Mouse (Mus musculus) liver, embryonic 11.5 days (tissue): ENCODE results near the gene Ndufv1. TPM values are rescaled to one million over a fixed set of nuclear protein-coding genes. Genes with fewer than 3 reads are reported as not detected.

Source experiments
- ATAC-seq: fragments of 200-750 bp; cut with Nextera tagmentation; replicated peaks from 2 replicates; pipeline ENCODE4 v1.8.0; 2017; ENCODE audit warnings: moderate number of reproducible peaks, mild to moderate bottlenecking, moderate TSS enrichment, moderate library complexity; ENCODE audit not compliant: low FRiP score
- DNase-seq: peaks from one replicate; pipeline ENCODE4 v3.0.0-alpha.2; 2017; ENCODE audit warnings: low spot score
- H3K27ac ChIP-seq: fragments of 300-500 bp; sonication (generic); 2 replicates; pipeline ENCODE4 v1.5.1; 2014; ENCODE audit warnings: mild to moderate bottlenecking, low read depth, low read length, control low read depth
- H3K27me3 ChIP-seq: fragments of 300-500 bp; sonication (generic); replicated peaks from 2 replicates; pipeline ENCODE4 v1.6.1; 2014; ENCODE audit warnings: low read length, mixed read lengths; ENCODE audit not compliant: control insufficient read depth, insufficient read depth
- H3K36me3 ChIP-seq: fragments of 300-500 bp; sonication (generic); 2 replicates; pipeline ENCODE4 v1.6.1; 2014; ENCODE audit warnings: mild to moderate bottlenecking, low read length, moderate library complexity, mixed read lengths; ENCODE audit not compliant: control insufficient read depth, insufficient read depth
- H3K4me1 ChIP-seq: fragments of 300-500 bp; sonication (generic); replicated peaks from 2 replicates; pipeline ENCODE4 v1.6.1; 2014; ENCODE audit warnings: low read length, mixed read lengths; ENCODE audit not compliant: control insufficient read depth, insufficient read depth
- H3K4me2 ChIP-seq: fragments of 300-500 bp; sonication (generic); 2 replicates; pipeline ENCODE4 v1.6.1; 2014; ENCODE audit warnings: mild to moderate bottlenecking, control low read depth, moderate library complexity
- H3K4me3 ChIP-seq: fragments of 300-500 bp; sonication (generic); 2 replicates; pipeline ENCODE4 v1.5.1; 2014; ENCODE audit warnings: low read depth, low read length, control low read depth
- H3K9ac ChIP-seq: fragments of 300-500 bp; sonication (generic); 2 replicates; pipeline ENCODE4 v1.6.1; 2014; ENCODE audit warnings: low read depth, low read length, control low read depth
- H3K9me3 ChIP-seq: fragments of 300-500 bp; sonication (generic); 2 replicates; pipeline ENCODE4 v1.6.1; 2016; ENCODE audit warnings: low read length, inconsistent platforms, mixed read lengths; ENCODE audit not compliant: control insufficient read depth
- WGBS: fragments of 180-500 bp; shearing (Covaris S2); extraction: QIAGEN DNeasy Blood & Tissue Kit; methylation state at CpG from one replicate; pipeline ENCODE4 v1.1.7; 2014; 5-methylcytosine and 5-hydroxymethylcytosine counted together
- polyA plus RNA-seq: library from polyadenylated mRNA; unstranded; fragments of >200 nt; fragmentation: Nextera tagmentation; extraction: Ambion mirVana; gene quantifications from 2 replicates; pipeline ENCODE4 v1.2.1, GENCODE M21; 2014

Gene Ndufv1
- polyA plus RNA-seq, 1 experiment from 2014 or later, result 232 TPM

GRCm38 (mm10) chr19:4001752-4002151 lies 10.9 kb downstream of the Ndufv1 start:
- H3K4me3 ChIP-seq, result no peak overlapping the region
- ATAC-seq, result no peak
- 92% methylated on average over 5 of the region's 5 CpGs for WGBS
- H3K4me1 ChIP-seq, result peaks cover 13% of the 10 kb centered on the region
- H3K9me3 ChIP-seq, result no peaks in the 10 kb centered on the region
- H3K27me3 ChIP-seq, result no peaks in the 10 kb centered on the region; the same call in 1 of the 2 replicates
- 0 out of 2 replicates have a peak overlapping the region, but pooled peaks have one; percentile 97 for H3K9ac ChIP-seq
- no peak for DNase-seq
- H3K27ac ChIP-seq, result no peak overlapping the region
- H3K36me3 ChIP-seq, result peaks cover 10% of the 10 kb centered on the region
- H3K4me2 ChIP-seq, result peak overlapping the region; percentile 90

- peak; percentile 21; the same call in 1 of the 2 replicates for ATAC-seq
- no peaks in the 10 kb centered on the region; the same call in 1 of the 2 replicates for H3K27me3 ChIP-seq
- no peaks in the 10 kb centered on the region for H3K9me3 ChIP-seq
- peak overlapping the region; percentile 97 for H3K9ac ChIP-seq
- peak; percentile 54 for DNase-seq
- H3K4me2 ChIP-seq, result peak overlapping the region; percentile 90
- WGBS, result 20% methylated on average over 17 of the region's 17 CpGs
- peak overlapping the region; percentile 81 for H3K4me3 ChIP-seq
- H3K36me3 ChIP-seq, result peaks cover 4% of the 10 kb centered on the region
- peak overlapping the region; percentile 97 for H3K27ac ChIP-seq
- peaks cover 13% of the 10 kb centered on the region for H3K4me1 ChIP-seq
Observed at GRCm38 (mm10) chr19:4000949-4001525, 11.6 kb downstream of the Ndufv1 start.

- ATAC-seq, result peak; percentile 88
Observed at GRCm38 (mm10) chr19:4000119-4000900, 12.3 kb downstream of the Ndufv1 start, which contains the start of the genes Nudt8 and Gm49405. Gene Nudt8, plus strand, starts transcription at chr19:4000580. Gene Gm49405, plus strand, starts transcription at chr19:4000626.

GRCm38 (mm10) chr19:3999121-3999730 lies 13.4 kb downstream of the Ndufv1 start:
- H3K4me3 ChIP-seq, result peak overlapping the region; percentile 81
- H3K4me1 ChIP-seq, result peaks cover 17% of the 10 kb centered on the region
- ATAC-seq, result no peak
- 81% methylated on average over 9 of the region's 9 CpGs for WGBS
- no peaks in the 10 kb centered on the region for H3K9me3 ChIP-seq
- H3K4me2 ChIP-seq, result peak overlapping the region; percentile 90
- H3K9ac ChIP-seq, result peak overlapping the region; percentile 18; the same call in 1 of the 2 replicates
- no peaks in the 10 kb centered on the region; the same call in 1 of the 2 replicates for H3K27me3 ChIP-seq
- DNase-seq, result no peak
- no peaks in the 10 kb centered on the region for H3K36me3 ChIP-seq
- H3K27ac ChIP-seq, result no peak overlapping the region

More at GRCm38 (mm10) chr19:4000119-4000900, 12.3 kb downstream of the Ndufv1 start, which contains the start of the genes Nudt8 and Gm49405:
- peak within 1 kb of the TSS; percentile 97 for H3K27ac ChIP-seq
- H3K9me3 ChIP-seq, result no peaks in the 10 kb centered on the region
- H3K9ac ChIP-seq, result peak within 1 kb of the TSS; percentile 97
- peaks cover 14% of the 10 kb centered on the region for H3K4me1 ChIP-seq
- H3K4me2 ChIP-seq, result peak within 1 kb of the TSS; percentile 90
- under 1% methylated on average over 64 of the region's 64 CpGs for WGBS
- H3K36me3 ChIP-seq, result no peaks in the 10 kb centered on the region
- peak; percentile 96 for DNase-seq
- peak within 1 kb of the TSS; percentile 81 for H3K4me3 ChIP-seq
- no peaks in the 10 kb centered on the region; the same call in 1 of the 2 replicates for H3K27me3 ChIP-seq

- no peak overlapping the region for H3K27ac ChIP-seq
- 72% methylated on average over 8 of the region's 8 CpGs for WGBS
- peaks cover 17% of the 10 kb centered on the region for H3K4me1 ChIP-seq
- H3K9ac ChIP-seq, result no peak overlapping the region
- H3K9me3 ChIP-seq, result no peaks in the 10 kb centered on the region
- no peaks in the 10 kb centered on the region for H3K36me3 ChIP-seq
- H3K27me3 ChIP-seq, result no peaks in the 10 kb centered on the region
- no peak overlapping the region for H3K4me2 ChIP-seq
- DNase-seq (no peak), ATAC-seq (no peak)
- H3K4me3 ChIP-seq, result no peak overlapping the region
Observed at GRCm38 (mm10) chr19:3998335-3998734, 14.3 kb downstream of the Ndufv1 start.

GRCm38 (mm10) chr19:3997231-3997630 lies 15.4 kb downstream of the Ndufv1 start:
- no peak overlapping the region for H3K27ac ChIP-seq
- WGBS, result 49% methylated on average over 8 of the region's 8 CpGs
- H3K9me3 ChIP-seq, result no peaks in the 10 kb centered on the region
- H3K4me1 ChIP-seq, result peaks cover 17% of the 10 kb centered on the region
- no peaks in the 10 kb centered on the region for H3K36me3 ChIP-seq
- H3K4me2 ChIP-seq, result no peak overlapping the region
- H3K9ac ChIP-seq, result no peak overlapping the region
- no peak overlapping the region for H3K4me3 ChIP-seq
- no peaks in the 10 kb centered on the region for H3K27me3 ChIP-seq
- DNase-seq, result no peak
- ATAC-seq, result no peak

- peaks cover 17% of the 10 kb centered on the region for H3K4me1 ChIP-seq
Observed at GRCm38 (mm10) chr19:3996747-3997146, 15.9 kb downstream of the Ndufv1 start.

GRCm38 (mm10) chr19:3996106-3996505 lies 16.5 kb downstream of the Ndufv1 start:
- DNase-seq, result no peak
- H3K27ac ChIP-seq, result no peak overlapping the region
- H3K4me1 ChIP-seq, result peaks cover 14% of the 10 kb centered on the region
- no peak for ATAC-seq
- H3K9me3 ChIP-seq, result no peaks in the 10 kb centered on the region
- no peak overlapping the region for H3K4me2 ChIP-seq
- 69% methylated on average over 7 of the region's 7 CpGs for WGBS
- H3K4me3 ChIP-seq, result no peak overlapping the region
- H3K36me3 ChIP-seq, result no peaks in the 10 kb centered on the region
- no peaks in the 10 kb centered on the region for H3K27me3 ChIP-seq
- no peak overlapping the region for H3K9ac ChIP-seq

More at GRCm38 (mm10) chr19:3996747-3997146, 15.9 kb downstream of the Ndufv1 start:
- Histone ChIP-seq H3K27ac (no peak overlapping the region), H3K4me3 (no peak overlapping the region), H3K4me2 (no peak overlapping the region), H3K27me3 (no peaks in the 10 kb centered on the region), H3K36me3 (no peaks in the 10 kb centered on the region), H3K9ac (no peak overlapping the region), H3K9me3 (no peaks in the 10 kb centered on the region)
- DNase-seq (no peak), ATAC-seq (no peak)
- WGBS, result 75% methylated on average over 8 of the region's 8 CpGs
